Mouse (Mus musculus): Measurements from ENCODE around the gene Zfp629.

The Zfp629 gene

DNA sequence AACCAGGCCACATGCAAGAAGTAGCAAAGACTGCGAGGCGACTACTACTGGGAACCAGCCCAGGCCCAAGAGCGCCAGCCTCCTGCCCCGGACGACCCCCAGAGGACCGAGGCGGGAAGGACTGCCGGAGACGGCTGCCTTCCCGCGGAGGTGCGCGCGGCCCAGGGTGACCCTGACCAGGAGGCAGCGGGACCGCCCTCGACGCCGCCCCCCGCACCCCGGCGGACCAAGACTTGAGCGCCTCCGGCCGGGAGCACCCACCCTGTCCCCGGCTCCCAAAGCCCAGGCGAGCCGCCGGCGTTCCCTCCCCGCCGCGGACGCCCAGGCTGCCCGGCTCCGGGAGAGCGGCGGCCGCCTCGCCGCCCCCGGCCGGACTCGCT lies 1.1 kb downstream of the Zfp629 start:
- WGBS: 2% methylated on average over 38 of the region's 44 CpGs

DNA sequence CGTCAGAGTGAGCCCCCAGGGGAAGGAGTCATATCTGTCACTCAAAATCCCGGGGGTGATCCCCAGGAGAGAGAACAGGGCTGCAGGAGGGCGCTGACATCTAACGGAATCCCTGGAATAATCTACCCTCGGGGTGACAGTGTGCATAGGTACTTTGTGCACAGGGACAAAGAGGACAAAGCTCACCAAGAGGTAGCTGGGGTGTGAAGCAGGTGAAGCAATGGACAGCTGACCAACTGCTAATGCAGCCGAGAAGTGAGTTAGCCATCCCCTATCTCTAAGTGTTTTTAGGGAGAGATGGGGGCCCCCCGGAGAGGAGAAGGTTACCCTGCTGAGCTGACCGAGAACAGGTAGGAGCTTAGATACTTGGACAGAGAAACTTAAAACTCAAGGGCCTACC lies 1.5 kb downstream of the Zfp629 start:
- 13% methylated on average over 8 of the region's 8 CpGs for WGBS

- WGBS: 85% methylated on average over 8 of the region's 8 CpGs
These were observed 2.1 kb downstream of the Zfp629 start for GRCm38 (mm10) chr7:127613501-127613900.

DNA sequence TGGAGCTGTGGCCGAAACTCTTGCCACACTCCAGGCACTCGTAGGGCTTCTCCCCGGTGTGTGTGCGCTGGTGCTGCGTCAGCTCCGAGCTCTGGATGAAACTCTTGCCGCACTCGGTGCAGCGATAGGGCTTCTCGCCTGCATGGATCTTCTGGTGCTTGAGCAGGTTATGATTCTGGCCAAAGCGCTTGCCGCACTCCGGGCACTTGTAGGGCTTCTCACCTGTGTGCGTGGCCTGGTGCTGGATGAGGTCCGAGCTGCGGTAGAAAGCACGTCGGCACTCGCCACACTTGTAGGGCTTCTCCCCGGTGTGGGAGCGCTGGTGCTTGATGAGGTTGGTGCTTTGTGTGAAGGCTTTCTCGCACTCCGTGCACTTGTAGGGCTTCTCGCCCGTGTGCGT lies 4.0 kb downstream of the Zfp629 start:
- WGBS: 96% methylated on average over 26 of the region's 26 CpGs

DNA sequence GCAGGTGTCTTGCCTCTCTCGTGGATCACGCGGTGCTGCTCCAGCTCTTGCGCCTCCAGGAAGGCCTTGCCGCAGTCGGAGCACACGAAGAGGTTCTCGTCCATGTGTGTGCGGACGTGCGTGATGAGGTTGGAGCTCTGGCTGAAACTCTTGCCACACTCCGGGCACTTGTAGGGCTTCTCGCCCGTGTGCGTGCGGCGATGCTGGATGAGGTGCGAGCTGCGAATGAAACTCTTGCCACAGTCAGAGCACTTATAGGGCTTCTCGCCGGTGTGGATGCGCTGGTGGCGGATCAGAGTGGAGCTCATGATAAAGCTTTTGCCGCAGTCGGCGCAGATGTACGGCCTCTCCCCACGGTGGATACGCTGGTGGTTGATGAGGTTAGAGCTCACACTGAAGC lies 4.6 kb downstream of the Zfp629 start:
- 97% methylated on average over 29 of the region's 29 CpGs for WGBS

GRCm38 (mm10) chr7:127607150-127607549 lies 8.4 kb downstream of the Zfp629 start:
- 76% methylated on average over 6 of the region's 6 CpGs for WGBS

DNA sequence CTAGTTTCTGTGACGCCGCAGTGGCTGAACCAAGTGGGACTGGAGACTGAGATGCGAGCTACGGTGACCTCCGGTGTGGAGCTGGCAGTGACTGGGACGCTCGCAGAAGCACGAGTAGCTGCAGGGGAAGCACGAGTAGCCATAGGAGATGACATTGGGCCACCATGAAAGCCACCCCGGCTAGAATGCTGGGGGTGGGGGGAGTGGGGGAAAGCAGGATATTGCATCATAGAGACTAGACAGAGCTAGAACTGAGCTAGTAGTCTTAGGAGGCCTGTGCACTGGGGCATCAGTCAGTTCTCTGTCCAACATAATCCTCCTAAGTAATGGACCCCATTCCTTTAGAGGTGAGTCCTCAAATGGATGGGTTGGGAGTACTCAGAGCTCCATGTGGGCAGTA lies 11.3 kb downstream of the Zfp629 start:
- WGBS: 88% methylated on average over 10 of the region's 10 CpGs

GRCm38 (mm10) chr7:127602903-127603302 lies 12.7 kb downstream of the Zfp629 start:
- 88% methylated on average over 2 of the region's 2 CpGs for WGBS

- WGBS: 87% methylated on average over 4 of the region's 4 CpGs
These were observed 13.9 kb downstream of the Zfp629 start for GRCm38 (mm10) chr7:127601735-127602134.

GRCm38 (mm10) chr7:127600612-127601011 lies 15.0 kb downstream of the Zfp629 start:
- WGBS: 89% methylated on average over 7 of the region's 7 CpGs

DNA sequence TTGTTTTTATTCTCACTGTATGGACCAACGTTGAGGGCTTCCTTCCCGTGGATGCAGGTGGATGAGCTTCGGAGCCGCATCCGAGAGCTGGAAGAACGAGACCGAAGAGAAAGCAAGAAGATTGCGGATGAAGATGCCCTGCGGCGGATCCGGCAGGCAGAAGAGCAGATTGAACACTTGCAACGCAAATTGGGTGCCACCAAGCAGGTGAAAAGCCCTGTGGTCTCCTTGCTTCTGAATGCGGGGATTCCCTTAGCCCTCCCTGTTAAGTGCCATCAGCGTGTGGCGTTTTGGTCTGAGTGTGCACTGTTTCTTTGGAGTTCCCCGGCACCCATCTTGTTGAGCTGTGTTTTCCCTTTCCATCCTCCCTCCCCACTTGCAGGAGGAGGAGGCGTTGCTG lies 18.9 kb downstream of the Zfp629 start:
- 95% methylated on average over 17 of the region's 17 CpGs for WGBS

- WGBS: 88% methylated on average over 14 of the region's 14 CpGs
These were observed 23.0 kb downstream of the Zfp629 start for GRCm38 (mm10) chr7:127592575-127592974.

GRCm38 (mm10) chr7:127591108-127591507 lies 24.5 kb downstream of the Zfp629 start:
- 85% methylated on average over 10 of the region's 10 CpGs for WGBS

DNA sequence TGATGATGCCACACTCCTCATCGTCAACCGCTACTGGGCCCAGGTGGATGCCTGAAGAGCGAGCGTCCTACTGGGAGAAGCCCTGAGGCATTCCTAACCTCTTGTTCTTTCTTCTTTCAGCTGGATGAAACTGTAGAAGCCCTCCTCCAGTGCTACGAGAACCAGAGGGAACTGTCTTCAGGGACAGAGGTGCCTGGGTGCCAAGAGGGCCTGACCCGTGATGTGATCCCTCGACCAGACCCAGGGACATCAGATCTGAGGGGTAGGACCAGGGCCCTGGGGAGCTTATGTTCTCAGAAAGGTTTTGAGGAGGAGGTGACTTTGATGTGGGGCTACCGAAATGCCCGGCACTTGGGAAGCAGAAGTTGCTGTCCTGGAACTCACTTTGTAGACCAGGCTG lies 26.0 kb downstream of the Zfp629 start:
- WGBS: 90% methylated on average over 9 of the region's 9 CpGs

DNA sequence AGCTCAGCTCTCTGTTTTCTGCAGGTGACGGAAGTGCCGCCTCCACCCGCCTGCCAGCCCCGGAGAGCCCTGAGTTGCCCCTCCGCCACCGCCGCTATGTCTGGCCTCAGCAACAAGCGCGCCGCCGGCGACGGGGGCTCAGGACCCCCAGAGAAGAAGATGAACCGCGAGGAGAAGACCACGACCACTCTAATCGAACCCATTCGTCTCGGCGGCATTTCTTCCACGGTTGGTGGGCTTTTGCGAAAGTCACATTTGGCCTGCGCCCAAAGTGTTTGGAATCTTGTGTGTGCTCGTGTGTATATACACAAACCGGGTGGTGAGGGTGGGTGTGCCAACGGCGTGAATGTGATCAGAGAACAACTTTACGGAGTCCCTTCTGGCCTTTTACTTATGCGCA lies 26.7 kb downstream of the Zfp629 start:
- WGBS: 2% methylated on average over 29 of the region's 29 CpGs

DNA sequence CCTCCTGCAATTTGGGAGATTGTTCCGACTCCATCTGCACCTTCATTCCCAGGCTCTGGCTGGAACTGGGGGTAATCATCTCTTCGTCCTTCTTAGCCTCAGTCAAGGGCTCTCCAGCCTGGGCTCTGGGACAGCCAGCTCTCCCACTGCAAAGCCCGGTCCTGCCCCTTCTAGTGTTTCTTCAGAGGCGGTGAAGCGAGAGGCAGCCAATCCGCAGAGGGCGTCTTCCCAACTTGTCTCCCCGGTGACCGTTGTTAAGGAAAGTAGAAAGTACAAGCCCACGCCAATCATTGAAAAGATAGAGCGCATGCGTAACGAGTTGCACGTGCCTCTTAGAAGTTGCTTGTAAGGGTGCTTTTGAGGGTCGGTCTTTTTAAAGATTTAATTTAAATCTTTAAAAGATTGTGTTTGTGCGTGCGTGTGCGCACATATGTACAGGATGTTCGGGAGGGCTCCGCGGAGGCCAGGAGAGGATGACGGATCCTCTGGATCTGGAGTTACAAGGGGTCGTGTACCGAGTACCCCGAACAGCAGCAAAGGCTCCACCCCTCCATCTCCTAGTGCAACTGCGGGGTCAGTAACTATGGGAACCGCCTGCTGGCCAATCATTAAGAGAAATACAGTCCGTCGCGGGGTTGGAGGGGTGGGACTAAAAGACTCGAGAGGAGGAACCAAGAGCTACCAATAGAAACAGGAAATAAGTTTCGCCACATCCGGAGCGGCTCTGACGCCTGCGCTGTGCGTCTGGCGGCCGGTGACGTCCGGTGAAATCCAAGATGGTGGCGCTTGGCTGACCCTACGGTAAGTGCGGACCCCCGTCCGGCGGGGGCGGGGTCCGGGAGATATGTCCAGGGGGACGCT lies 27.4 kb downstream of the Zfp629 start, which contains the start of the genes Ccdc189 and Rnf40:
TSS of gene Ccdc189 (minus strand) at position 585 of the 861 bp plus-strand sequence.
TSS of gene Rnf40 (plus strand) at position 757 of the 861 bp plus-strand sequence.
- WGBS: under 1% methylated on average over 50 of the region's 50 CpGs

DNA sequence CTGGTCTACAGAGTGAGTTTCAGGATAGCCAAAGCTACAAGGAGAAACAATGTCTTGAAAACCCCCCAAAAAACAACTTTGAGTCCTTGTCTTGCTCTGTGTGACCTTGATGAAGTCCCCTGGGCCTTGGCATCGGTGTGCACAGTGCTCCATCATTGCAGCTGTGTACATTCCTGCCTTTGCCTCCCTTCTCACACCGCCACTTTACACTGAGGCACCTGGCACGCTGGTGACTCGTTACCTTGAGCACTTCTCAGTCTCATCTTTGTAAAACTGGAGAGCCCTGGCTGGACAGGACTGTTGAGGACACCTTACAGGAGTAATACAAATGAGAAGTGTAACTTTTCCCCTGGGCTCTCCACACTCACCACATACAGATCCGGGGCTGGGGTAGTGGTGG lies 28.4 kb downstream of the Zfp629 start:
- WGBS: 74% methylated on average over 5 of the region's 5 CpGs

DNA sequence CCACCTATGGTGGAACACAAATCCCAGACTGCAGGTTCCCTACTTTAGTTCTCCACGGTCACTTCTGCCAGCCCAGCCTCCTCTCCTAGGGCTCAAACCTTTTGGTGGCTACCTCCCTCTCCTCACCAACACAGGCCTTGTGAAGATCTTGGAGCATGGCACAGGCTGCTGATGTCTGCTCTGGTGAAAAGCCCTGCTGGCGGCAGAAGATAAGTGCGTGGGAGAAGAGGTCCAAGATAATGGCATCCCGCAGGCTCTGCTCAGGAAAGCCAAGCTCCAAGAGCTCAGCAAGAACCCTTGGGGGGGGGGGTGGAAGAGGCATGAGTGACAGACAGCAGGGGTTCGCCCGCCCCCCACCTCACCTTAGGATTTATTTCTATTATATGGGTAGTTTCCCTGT lies 29.4 kb downstream of the Zfp629 start:
- WGBS: 85% methylated on average over 6 of the region's 6 CpGs

DNA sequence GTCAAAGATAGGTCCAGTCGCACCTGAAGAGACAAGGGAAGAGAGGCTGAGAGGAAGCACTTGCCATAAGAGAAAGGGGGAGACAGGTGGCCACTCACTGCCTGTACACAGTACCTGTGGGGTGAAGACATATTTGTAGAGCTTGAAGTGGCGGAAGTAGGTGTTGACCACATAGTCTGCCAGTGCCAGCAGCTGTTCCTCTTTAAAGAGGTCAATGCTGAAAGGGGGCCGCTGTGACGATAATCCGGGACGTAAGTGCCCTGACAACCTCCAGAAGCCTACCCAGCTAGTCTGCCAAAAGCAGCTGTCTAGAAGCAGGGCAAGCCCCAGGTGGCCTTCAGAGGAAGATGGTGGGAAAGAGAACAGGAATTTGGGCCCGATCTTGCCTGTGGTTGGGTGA lies 30.6 kb downstream of the Zfp629 start:
- 88% methylated on average over 7 of the region's 7 CpGs for WGBS

- WGBS: 92% methylated on average over 6 of the region's 6 CpGs
These were observed 32.3 kb downstream of the Zfp629 start for GRCm38 (mm10) chr7:127583260-127583659.

- WGBS: 5% methylated on average over 7 of the region's 7 CpGs
These were observed 41.5 kb downstream of the Zfp629 start for GRCm38 (mm10) chr7:127574115-127574514.

- 1% methylated on average over 28 of the region's 28 CpGs for WGBS
These were observed 42.0 kb downstream of the Zfp629 start for GRCm38 (mm10) chr7:127573503-127574008.

- 0% methylated on average over 17 of the region's 17 CpGs for WGBS
These were observed 42.6 kb downstream of the Zfp629 start, which contains the start of gene Phkg2 for GRCm38 (mm10) chr7:127572895-127573471. Gene Phkg2, plus strand, starts transcription at chr7:127573340.
